Mouse (Mus musculus): ENCODE results near the gene Ptpn5.

Gene Ptpn5

DNA sequence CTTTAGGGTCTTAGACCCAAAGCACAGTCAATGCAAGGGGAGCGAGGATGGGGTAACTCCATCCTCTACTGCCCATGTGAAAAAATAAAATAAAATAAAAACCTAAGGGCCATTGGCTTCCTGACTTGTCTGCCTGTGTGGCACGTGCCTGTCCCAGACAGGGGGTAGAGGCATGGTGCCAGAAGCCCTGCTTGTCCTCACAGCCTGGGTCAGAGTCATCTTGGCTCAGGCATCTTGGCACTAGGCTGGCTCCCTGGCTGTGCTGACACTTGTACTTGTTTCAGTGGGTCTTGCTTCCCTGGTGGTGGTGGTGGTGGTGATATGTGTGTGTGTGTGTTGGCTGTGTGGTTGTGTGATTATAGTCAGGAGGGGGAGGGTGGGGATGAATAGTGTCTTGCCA lies 78.8 kb downstream of the Ptpn5 start:
- DNase-seq = no peak

- DNase-seq = no peak
Observed at GRCm38 (mm10) chr7:47053287-47053686, 80.2 kb downstream of the Ptpn5 start.

DNA sequence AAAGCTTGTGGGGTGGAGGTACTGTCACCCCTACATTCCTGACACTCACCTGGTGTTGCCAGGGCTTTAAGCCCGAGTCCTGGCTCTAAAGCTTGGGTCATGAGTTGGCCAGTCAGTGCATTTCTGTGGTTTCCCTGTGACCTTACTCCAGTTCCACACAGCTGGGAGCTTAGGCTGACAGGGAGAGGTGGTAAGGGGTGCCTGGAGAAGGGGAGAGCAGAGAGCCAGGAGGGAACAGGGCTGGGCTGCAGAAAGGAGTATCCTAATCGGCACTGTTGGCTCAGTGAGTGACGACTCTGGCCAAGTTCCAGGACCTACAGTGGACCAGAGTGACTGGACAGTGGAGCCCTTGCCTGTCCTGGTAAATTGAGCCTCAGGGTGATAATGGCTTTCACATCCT lies 81.2 kb downstream of the Ptpn5 start:
- no peak for DNase-seq

- peak; percentile 48 for DNase-seq
Observed at GRCm38 (mm10) chr7:47051404-47052151, 81.9 kb downstream of the Ptpn5 start.

- DNase-seq = peak; percentile 78
Observed at GRCm38 (mm10) chr7:47050766-47051165, 82.7 kb downstream of the Ptpn5 start.

GRCm38 (mm10) chr7:47050366-47050765 lies 83.1 kb downstream of the Ptpn5 start, which contains the start of gene Tmem86a:
TSS of gene Tmem86a (plus strand) at chr7:47050601.
- DNase-seq = peak; percentile 97

- DNase-seq = no peak
Observed at GRCm38 (mm10) chr7:47042823-47043490, 90.5 kb downstream of the Ptpn5 start.

DNA sequence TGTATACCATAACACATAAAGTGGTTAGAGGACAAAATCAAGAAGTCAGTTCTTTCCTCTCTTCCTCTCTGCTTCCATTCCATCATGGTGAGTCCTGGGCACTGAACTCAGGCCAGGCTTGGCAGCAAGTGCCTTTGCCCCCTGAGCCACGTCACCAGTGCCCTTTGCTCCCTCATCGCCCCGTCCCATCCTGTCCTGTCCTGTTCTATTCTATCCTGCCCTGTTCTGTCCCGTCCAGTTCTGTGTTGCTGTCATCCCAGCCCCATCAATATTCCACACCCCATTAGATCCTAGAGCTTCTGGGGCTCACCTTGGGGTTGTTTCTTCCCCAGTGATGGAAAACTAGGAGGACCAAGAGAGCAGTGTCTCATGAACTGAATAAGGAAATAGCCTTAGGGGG lies 91.4 kb downstream of the Ptpn5 start:
- no peak for DNase-seq

GRCm38 (mm10) chr7:47041706-47042105 lies 91.8 kb downstream of the Ptpn5 start:
- no peak for DNase-seq

DNA sequence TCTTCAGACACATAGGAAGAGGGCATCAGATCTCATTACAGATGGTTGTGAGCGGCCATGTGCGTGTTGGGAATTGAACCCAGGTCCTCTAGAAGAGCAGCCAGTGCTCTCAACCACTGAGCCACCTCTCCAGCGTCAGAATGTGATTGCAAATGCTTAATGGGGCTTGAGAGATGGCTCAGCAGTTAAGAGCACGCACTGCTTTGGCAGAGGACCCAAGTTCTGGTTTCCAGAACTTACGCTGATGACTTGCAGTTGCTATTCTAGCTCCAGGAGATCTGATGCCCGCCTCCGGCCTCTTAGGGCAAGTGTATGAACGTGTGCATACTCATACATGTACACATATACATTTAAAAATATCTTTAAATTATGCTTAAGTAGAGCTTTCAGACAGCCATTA lies 98.1 kb downstream of the Ptpn5 start:
- no peak for DNase-seq

- no peak for DNase-seq
Observed at GRCm38 (mm10) chr7:47034785-47035384, 98.6 kb downstream of the Ptpn5 start.

DNA sequence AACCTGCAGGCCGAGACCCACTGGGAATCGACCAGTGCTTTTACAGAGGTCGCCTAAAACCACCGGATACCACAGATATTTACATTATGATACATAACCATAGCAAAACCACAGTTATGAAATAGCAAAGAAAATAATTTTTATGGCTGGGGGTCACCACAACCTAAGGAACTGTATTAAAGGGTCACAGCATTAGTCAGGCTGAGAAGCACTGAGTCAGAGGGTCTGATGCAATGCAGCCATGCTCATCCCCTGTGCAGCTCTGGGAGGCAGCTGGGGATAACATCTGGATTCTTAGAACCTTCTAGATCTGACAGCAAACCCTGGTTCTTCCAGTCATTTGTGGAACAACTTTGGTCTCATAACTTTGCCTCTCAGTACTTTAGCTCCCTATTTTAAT lies 102.1 kb downstream of the Ptpn5 start:
- DNase-seq = no peak

GRCm38 (mm10) chr7:47030517-47031193 lies 102.8 kb downstream of the Ptpn5 start:
- no peak for DNase-seq

All from right cerebral cortex, adult 18-20 months (tissue).